Mouse (Mus musculus): Measurements from ENCODE around the gene Mllt3.

The Mllt3 gene

DNA sequence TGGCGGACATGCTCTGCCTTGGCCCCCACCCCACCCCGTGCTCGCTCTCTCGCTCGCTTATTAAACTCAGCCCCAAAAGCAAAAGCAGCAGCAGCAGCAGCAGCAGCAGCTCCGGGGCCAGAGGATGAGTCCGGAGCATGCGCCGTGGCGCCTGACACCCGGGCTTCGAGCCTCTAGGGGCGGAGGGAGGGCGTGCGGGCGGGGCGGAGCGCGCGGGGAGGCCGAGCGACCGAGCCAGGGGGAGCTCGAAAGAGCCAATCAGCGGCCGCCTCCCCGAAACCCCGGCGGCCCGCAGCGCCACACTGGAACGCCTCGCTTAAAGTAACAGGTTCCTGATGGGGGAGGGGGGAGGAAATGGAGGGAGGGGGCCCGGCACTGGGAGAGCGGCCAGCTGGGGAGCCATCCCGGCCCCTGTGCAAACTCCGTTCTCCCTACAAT lies at the start of gene Mllt3:
Gene Mllt3 (minus strand): TSS at position 149 of the 438 bp plus-strand sequence.
- in situ Hi-C loops (cut with MboI, MseI) = loop anchor here (25.0 kb wide), 1 partner anchor 504 kb away; no protein-coding TSS in a partner anchor

DNA sequence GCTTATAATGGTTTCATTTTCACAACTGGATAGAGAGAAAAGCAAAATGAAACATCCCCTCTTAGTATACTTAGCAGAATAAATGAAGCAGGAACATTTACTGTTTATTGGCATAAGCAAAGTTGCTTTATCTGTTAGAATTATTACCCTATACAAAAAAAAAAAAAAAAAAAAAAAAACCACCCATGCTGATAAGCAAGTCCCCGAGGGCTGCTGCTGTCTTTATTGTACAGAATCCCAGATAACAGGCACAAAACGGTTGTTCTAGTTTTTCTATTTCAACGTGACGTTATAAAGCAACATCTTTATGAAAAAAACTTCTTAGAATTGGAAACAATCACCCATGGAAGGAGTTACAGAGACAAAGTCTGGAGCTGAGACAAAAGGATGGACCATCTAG lies 49.2 kb upstream of the Mllt3 start:
- in situ Hi-C loops (cut with MboI, MseI) = no loop called here

DNA sequence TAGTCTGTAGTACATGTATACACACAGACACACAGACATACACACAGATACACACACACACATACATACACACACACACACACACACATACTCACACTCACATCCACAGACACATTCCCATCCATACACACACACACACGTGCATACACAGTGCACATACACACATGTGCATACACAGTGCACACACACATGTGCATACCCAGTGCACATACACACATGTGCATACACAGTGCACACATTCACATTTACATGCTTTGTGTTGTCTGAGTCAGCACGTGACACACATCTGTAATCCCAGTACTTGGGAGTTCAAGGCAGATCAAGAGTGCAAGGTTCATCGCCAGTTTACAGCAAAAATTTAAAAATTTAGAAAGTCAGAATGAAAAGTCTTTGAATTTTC lies 48.7 kb upstream of the Mllt3 start:
- in situ Hi-C loops (cut with MboI, MseI) = no loop called here

DNA sequence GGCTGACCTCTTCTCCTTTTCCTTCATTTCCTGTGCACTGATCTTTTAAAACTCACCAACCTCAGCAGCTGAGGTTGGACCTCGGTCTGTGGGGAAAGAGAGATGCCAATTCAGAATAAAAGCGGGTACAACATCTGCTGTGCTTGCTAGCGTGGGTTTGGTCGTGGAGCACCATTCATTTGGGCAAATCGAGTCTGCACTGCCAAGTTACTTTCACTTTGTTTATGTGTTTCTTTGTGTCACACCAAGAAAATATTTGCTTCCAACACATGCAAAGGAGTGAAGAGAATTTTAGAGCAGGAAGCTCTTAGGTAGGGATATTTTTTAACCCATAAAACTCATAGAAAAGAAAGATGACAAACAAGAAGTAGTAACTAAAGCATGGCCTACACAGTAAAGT lies 48.3 kb upstream of the Mllt3 start:
- in situ Hi-C loops (cut with MboI, MseI) = no loop called here

DNA sequence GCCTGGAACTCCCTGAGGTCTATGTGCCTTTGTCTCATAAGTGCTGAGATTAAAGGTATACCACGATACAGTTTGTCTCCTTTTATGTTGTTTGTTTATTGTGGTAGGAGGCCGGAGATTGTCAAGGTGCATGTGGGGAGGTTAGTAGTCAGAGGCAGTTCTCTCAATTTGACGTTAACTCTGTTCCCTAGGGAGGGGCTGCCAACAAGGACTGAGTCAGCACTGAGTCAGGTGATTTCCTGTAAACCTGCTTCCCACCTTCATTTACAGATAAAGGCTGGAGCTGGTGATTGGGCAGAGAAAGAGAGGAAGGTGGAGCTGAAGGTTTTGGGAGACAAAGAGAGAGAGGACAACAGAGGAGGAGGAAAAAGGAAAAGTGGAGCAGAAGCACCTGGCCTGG lies 45.8 kb upstream of the Mllt3 start:
- in situ Hi-C loops (cut with MboI, MseI) = no loop called here

DNA sequence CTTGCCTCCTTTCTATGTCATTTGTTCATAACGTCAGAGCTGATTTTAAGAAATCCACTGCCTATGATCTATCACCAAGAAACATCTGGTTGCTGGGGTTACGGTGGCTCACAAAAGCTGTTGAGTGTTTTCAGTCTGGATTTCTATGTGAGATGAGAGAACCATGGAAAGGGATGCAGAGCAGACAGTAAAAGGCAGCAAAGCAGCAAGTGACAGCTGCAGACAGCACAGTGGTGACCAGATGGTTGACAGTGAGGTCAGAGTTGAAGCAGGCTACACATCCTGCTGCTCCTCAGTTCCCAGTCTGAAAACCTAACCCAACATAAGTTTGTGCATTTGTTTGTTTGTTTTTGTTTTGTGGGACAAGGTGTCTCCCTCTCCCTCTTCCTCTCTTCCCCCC lies 42.2 kb upstream of the Mllt3 start:
- in situ Hi-C loops (cut with MboI, MseI) = no loop called here

DNA sequence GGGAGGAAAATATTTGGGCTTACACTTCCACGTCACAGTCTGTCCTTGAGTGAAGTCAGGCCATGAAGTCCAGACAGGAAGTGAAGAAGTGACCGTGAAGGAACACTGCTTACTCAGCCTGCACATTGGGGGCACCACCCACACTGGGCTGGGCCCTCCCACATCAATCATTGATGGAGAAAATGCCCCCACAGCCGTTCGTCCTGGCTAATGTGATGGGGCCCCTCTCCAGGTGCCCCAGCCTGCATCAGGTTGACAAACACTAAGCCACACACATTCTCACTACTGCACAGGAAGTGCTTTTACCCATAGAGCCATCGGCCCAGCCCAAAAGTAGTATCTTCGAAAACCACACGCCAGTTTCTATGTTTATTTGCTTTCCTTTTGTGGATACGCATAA lies 13.1 kb upstream of the Mllt3 start:
- in situ Hi-C loops (cut with MboI, MseI) = loop anchor here (25.0 kb wide), 1 partner anchor 491 kb away; no protein-coding TSS in a partner anchor

DNA sequence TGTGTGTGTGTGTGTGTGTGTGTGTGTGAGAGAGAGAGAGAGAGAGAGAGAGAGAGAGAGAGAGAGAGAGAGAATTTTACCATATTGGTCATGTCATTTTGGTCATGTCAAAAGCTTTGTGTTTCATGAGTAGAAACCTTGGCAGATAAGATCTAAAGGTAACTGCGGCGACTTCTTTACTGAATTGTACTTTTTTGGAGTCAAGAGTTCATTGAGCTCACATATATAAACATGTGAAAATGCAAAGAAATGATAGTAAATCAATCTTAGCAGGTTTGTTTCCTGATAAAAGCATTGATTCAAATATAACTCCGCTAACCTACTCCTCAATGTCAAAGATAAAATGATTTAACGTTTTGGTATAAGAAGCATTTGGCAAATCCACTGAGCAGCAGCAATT lies 12.0 kb upstream of the Mllt3 start:
- in situ Hi-C loops (cut with MboI, MseI) = loop anchor here (25.0 kb wide), 1 partner anchor 492 kb away; no protein-coding TSS in a partner anchor

DNA sequence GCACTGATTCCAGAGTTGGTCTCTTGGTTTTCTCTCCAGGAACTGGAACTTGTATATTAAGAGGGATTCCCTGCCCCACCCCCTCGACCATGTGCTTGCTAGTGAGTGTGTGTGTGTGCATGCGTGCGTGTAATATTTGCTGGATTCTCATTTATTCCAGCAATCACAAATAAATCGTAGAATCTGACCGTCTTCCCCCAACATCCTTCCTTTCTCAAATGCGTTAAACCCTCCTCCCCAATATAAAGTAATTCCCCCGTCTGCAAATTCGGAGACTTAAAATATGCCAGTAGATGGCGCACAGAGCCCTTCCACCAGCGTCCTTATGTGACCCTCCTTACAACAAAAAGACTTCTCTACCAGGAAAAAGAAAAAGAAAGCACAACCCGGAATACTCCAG lies 2.2 kb upstream of the Mllt3 start:
- in situ Hi-C loops (cut with MboI, MseI) = loop anchor here (25.0 kb wide), 1 partner anchor 502 kb away; no protein-coding TSS in a partner anchor

DNA sequence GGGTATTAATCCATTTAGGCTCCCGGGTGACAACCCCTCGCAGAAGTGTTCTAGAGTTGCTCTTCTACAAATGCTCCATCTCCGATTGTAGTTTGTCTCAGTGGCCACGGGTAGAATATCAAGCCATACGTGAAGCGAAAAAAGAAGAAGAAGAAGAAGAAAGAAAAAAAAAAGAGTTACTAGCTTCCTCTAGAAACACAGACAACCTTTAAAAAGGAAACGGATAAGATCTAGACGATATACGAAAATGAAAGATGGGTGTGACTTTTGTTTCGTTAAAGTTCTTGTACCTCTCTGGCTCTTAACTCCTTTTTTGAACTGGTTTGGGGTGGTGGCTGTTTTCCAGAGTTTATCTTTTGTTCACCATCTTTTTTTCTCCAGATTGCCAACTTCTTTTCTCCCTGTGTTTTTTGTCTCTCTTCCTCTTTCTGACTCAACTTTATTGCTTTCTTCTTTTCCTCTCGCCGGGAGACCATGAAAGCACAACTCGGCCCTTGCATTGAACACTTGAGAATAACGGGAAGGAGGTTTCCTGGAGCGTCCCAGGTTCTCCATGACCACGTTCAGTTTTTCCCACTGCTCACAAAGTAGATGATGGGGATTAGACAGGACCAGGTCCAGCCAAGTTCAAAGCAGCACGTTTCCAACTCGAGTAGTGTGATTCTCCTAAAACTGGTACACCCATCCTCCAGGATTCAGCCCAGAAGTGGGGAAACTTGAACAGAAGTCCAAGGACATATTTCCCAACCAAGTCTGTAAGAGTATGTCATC lies 1.4 kb upstream of the Mllt3 start:
- in situ Hi-C loops (cut with MboI, MseI) = loop anchor here (25.0 kb wide), 1 partner anchor 503 kb away; no protein-coding TSS in a partner anchor

DNA sequence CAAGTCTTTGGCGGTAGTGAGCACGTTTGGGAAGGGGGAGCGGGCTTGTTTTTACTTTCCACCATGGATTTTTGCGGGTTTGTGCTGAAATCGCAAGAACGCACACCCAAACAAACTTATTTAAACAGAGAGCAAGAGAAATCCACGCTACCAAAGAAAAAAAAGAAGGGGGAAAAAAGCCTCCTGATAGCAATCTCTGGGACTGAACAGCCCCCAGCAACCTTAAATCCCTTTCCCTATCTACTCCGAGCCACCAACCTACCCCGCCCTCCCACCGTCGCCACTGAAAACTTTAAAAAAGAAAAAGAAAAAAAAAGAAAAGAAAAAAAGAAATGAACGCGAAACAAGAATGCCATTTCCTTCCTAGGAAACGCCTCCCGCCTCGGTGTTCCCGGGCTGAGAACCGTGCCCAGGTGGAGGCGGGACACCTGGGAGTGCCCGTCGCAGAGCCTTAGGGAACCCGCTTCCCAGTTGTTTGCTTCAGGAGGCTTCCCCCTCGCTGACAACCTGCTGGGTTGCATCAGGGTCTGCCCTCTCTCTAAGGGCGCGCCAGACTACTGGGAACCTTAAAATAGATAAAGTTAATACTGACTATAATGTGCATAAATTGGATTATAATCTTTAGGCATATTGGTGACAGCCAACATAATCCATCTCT lies 694 bp upstream of the Mllt3 start:
- in situ Hi-C loops (cut with MboI, MseI) = loop anchor here (25.0 kb wide), 1 partner anchor 503 kb away; no protein-coding TSS in a partner anchor

DNA sequence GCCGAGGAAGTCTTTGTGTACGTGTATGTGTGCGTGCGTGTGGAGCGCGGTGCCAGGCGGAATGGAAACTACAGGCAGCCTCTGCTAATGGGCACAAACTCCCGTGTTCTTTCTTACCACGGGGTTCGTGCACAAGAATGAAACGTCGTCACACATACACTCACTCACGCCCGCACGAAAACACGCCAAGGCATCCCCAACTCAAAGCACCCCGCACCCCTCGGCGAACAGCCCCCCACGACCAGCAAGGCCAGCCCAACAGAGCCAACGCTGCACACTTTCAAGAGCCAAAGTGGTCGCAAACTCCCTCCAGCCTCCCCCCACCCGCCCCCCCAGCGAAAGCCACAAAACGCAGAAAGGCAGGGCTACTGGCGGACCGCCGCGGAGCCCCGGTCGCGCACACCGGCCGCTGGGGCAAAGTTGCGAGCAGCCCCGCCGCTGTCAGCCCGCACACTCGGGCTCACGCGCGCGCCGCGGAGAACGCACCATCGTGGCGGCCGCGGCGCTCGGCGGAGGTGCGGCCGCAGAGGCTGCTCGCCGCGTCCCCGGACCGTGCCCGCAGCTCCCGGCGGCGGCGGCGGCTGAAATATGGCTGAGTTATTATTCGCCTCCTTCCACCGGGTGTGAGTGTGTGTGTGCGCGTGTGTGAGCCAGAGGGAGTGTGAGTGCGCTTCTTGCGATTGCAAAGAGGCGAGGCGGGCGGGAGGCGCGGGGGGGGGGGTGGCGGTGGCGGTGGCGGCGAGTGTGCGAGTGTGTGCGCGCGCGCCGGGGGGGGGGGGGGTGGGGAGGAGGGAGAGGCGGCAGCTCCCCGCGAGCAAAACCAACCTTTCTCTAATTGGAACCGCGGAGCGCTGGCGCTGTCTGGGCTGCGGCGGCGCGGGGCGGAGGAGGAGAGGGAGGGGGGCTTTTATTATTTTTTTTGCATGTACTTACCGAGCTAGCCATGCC lies 739 bp downstream of the Mllt3 start:
- in situ Hi-C loops (cut with MboI, MseI) = loop anchor here (25.0 kb wide), 1 partner anchor 505 kb away; no protein-coding TSS in a partner anchor

DNA sequence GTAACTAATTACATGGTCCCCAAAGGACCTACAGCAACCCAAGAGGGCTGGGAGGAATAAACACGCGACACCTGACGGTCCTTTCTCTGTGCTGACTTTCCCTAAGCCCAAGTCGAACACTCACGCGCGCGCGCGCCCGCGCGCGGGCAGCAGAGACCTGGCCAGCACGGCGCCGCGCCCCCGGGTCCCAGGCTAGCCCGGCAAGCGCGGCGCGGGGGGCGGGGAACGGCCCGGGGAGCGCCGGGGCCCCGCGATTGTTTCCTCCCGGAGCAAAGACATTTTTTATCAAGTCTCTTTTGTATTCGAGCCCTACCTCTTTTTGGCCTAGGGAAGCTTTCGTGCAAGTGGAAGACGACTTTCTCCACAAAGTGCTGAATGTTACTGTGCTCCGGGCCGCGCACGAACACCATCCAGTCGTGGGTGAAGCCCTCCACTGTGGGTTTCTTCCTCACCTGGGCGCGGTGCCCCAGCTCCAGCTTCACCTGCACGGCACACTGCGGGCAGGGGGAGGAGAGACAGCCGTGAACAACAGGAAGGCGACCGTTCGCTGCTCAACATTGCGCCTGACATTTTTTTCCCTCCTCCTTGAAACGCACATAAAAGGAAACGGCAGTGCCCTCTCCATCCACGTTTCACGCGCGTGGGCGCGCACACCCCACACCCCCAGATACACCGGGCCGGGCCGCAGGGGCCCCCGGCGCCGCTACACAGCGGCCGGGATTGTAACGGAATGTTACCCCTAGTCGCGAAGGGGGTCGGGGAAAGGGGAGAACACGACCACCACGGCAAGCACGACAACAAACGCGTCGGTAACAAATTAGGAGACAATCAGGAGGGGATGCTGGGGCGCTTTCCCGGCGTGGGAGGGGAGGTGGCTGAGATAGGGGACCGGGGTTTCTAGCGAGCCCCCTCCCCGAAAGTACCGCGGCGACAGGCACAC lies 1.7 kb downstream of the Mllt3 start:
- in situ Hi-C loops (cut with MboI, MseI) = loop anchor here (25.0 kb wide), 1 partner anchor 506 kb away; no protein-coding TSS in a partner anchor

DNA sequence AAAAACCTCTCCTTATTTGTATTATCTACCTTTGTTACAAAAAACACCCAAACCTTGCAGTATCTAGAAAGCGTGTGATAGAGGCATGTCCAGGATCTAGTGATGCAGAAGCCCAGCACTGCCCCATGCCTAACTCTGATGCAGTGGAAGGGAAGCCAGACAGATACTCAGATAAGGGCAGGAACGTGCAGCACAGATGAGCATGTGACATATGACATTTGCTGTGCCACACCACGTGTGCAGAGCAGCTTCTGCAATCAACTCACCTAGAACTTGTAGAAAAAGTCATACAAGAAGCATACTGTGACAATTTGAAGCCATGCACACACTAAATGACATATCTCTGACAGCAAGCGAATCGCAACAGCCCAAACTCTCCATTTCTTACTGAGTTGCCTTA lies 9.6 kb downstream of the Mllt3 start:
- in situ Hi-C loops (cut with MboI, MseI) = loop anchor here (25.0 kb wide), 1 partner anchor 764 kb away; the partner anchor contains the start of genes Gm13272, Gm13275, Gm13276 and Gm13277

DNA sequence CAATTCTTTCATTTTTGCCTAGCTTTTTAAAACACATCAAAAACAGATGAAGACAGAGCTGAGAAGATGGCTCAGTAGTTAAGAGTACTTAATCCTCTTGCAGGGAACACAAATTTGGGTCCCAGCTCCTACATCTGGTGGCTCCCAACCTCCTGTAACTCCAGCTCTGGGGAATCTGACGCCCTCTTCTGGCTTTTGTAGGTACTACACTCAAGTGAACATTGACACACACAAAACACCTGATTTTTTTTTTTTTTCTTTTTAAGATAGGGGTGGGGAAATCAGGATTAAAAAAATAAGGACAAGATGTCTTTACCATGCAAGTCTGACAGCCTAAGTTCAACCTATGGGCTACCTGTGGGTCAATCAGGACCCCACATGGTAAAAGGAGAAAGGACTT lies 10.5 kb downstream of the Mllt3 start:
- in situ Hi-C loops (cut with MboI, MseI) = loop anchor here (25.0 kb wide), 1 partner anchor 765 kb away; the partner anchor contains the start of genes Gm13272, Gm13275, Gm13276 and Gm13277

DNA sequence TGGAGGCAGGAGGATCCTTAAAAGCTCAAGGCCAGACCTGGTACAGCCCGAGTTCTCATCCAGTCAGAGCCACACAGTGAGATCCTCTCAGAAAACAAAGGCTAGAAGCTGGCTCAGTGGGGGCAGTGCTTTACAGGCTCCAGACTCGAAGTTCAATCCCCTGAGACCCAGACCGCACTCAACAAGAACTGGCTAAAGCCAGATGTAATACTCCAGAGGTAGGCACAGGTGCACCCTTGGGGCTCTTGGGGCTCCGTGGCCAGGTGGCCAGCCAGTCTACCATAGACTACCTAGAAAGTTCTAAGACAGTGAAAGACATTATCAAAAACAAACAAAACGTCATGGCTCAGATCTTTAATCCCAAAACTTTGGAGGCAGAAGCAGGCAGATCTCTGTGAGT lies 12.7 kb downstream of the Mllt3 start:
- in situ Hi-C loops (cut with MboI, MseI) = loop anchor here (25.0 kb wide), 1 partner anchor 767 kb away; the partner anchor contains the start of genes Gm13272, Gm13275, Gm13276 and Gm13277

DNA sequence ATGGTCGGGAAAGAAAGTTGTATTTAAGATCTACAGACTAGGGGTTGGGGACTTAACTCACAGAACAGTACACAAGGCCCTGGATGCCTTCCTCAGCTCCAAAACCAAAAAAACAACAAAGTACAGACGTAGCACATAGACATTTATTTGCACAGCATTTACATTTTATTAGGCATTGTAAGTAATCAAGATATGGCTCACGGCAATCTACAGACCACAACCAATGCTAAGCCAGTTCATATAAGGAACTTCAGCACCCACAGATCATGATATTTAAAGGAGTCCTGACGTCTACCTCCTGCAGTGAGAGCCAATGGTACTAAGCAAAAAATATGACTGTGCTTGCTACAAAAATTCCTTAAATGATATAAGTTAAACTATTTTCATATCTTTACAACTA lies 13.5 kb downstream of the Mllt3 start:
- in situ Hi-C loops (cut with MboI, MseI) = loop anchor here (5.0 to 25.0 kb wide), 2 partner anchors 37 to 768 kb away; partner anchors contain the start of genes Gm13272, Gm13275, Gm13276 and Gm13277

DNA sequence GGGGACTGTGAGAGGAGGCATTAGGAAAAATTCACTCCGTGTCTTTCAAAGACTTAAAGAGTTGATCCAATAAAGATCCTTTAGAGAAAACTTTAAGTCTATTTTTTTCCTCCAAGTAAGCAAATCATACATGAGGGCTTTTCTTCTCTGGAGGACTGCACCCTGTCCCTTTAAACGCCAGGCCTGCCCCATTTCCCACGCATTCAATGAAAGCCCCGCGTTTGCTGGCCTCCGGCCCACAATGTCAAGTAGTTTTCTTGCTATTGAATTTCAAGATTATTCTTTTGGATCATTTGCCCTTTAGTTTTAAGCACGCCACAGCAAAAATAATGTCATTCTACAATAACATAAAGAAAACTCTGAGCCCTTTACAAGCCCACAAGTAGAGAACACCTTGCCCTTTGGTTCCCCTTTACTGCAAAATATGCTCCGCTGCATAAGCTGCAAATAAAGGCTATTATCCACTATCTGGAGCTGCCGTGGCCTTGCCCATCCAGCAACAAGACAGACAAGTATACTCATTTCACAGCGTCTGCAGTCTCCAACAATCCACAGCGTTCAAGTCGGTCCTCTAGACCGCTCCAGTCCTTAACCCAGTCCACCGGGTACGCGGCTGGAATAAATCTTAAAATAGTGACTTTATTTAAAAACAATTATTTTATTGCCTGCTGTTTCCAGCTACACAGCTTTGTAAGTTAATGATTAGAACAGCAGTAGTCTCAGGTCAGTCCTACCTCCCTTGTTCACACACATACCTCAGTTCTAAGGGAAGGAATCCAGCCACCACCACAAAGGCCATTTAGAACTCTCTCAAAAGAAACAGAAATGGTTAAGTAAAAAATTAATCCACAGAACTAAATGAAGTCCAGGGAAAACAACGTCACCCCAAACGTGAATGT lies 15.5 kb downstream of the Mllt3 start:
- in situ Hi-C loops (cut with MboI, MseI) = loop anchor here (5.0 to 25.0 kb wide), 2 partner anchors 35 to 770 kb away; partner anchors contain the start of genes Gm13272, Gm13275, Gm13276 and Gm13277

DNA sequence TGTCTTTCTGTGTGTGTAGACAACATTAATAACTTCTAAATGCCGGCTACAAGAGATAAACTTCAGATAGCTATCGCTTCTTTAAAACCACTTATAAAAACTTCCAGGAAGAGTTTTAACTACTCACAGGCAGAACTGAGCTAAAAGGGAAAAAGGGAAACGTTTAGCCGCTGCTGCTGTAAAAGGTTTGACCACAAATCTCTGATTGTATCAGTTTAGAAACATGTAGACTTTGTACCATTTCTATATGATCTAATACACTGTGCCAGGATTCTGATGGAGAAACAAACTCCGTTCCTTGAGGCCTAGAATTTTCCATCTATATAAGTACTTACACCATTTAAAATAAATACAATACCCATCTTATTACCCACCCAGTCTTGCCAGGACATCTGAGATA lies 17.4 kb downstream of the Mllt3 start:
- in situ Hi-C loops (cut with MboI, MseI) = loop anchor here (5.0 to 25.0 kb wide), 2 partner anchors 33 to 772 kb away; partner anchors contain the start of genes Gm13272, Gm13275, Gm13276 and Gm13277
